Mouse (Mus musculus) embryonic fibroblast, embryonic 13.5 days (primary cell): ENCODE data around the gene Hmbs. TPM values are rescaled to one million over a fixed set of nuclear protein-coding genes. Genes with fewer than 3 reads are reported as not detected.
"Not testable (repeated sequence)": the region's sequence is repeated elsewhere in the genome, so short reads cannot be mapped to it uniquely, and the experiment has no call there.

Source experiments
- H3K27ac ChIP-seq: 2 replicates; pipeline ENCODE4 v1.5.1; 2012; ENCODE audit warnings: low read length, control low read depth, inconsistent platforms; ENCODE audit not compliant: insufficient read depth
- H3K4me1 ChIP-seq: 2 replicates; pipeline ENCODE4 v1.6.1; 2011; ENCODE audit warnings: low read length; ENCODE audit not compliant: control insufficient read depth, insufficient read depth
- H3K4me3 ChIP-seq: 2 replicates; pipeline ENCODE4 v1.5.1; 2011; ENCODE audit warnings: mild to moderate bottlenecking, control low read depth, low read length; ENCODE audit not compliant: insufficient read depth
- CTCF ChIP-seq: IDR thresholded peaks from 2 replicates; pipeline ENCODE4 v1.5.1; 2011; ENCODE audit warnings: mild to moderate bottlenecking, control low read depth, low read length, moderate library complexity, borderline replicate concordance; ENCODE audit not compliant: insufficient read depth
- POLR2A ChIP-seq: IDR thresholded peaks from 2 replicates; pipeline ENCODE4 v1.6.1; 2011; ENCODE audit warnings: low read depth, mild to moderate bottlenecking, control low read depth, low read length, moderate library complexity
- polyA plus RNA-seq: library from polyadenylated mRNA; stranded (reverse); fragments of >200 nt; gene quantifications from 2 replicates; pipeline ENCODE4 v1.2.4, GENCODE M21; 2011; ENCODE audit warnings: low read depth; ENCODE audit not compliant: missing spikeins, insufficient read length

Gene Hmbs
- polyA plus RNA-seq, 1 experiment: 51.9 TPM

GRCm38 (mm10) chr9:44325768-44326370 lies 18.2 kb downstream of the Hmbs start, which contains the start of gene Dpagt1:
Dpagt1 (plus strand) TSS chr9:44326019.
- Histone ChIP-seq H3K4me3 (peak within 1 kb of the TSS; percentile 80), H3K27ac (peak within 1 kb of the TSS; percentile 80), H3K4me1 (no peaks in the 10 kb centered on the region)
- no peak for TF ChIP-seq CTCF
- no peak for TF ChIP-seq POLR2A

- not testable (repeated sequence) for H3K4me1 ChIP-seq
- peak overlapping the region; percentile 80 for H3K27ac ChIP-seq
- H3K4me3 ChIP-seq: 0 out of 2 replicates have a peak overlapping the region, but pooled peaks have one; percentile 80
Measured at GRCm38 (mm10) chr9:44325032-44325767, 18.8 kb downstream of the Hmbs start.

- H3K27ac ChIP-seq: no peak overlapping the region
- no peaks in the 10 kb centered on the region for H3K4me1 ChIP-seq
- no peak overlapping the region for H3K4me3 ChIP-seq
- no peak for TF ChIP-seq POLR2A
- no peak for TF ChIP-seq CTCF
Measured at GRCm38 (mm10) chr9:44324147-44324546, 19.9 kb downstream of the Hmbs start.

GRCm38 (mm10) chr9:44323656-44324055 lies 20.4 kb downstream of the Hmbs start:
- not testable (repeated sequence) for H3K4me3 ChIP-seq, H3K27ac ChIP-seq, H3K4me1 ChIP-seq

- Histone ChIP-seq H3K4me1 (0 out of 2 replicates have a peak, but pooled peaks cover 7% of the 10 kb centered on the region), H3K27ac (no peak overlapping the region; the same call in 1 of the 2 replicates), H3K4me3 (peak overlapping the region; percentile 27)
- no peak for TF ChIP-seq CTCF
Measured at GRCm38 (mm10) chr9:44320799-44321133, 23.3 kb downstream of the Hmbs start.

- TF ChIP-seq CTCF (no peak), POLR2A (peak; percentile 78)
- Histone ChIP-seq H3K4me1 (0 out of 2 replicates have a peak, but pooled peaks cover 7% of the 10 kb centered on the region), H3K4me3 (peak within 1 kb of the TSS; percentile 75), H3K27ac (peak within 1 kb of the TSS; percentile 16)
Measured at GRCm38 (mm10) chr9:44319887-44320798, 23.9 kb downstream of the Hmbs start, which contains the start of gene C2cd2l. C2cd2l (minus strand) TSS chr9:44320285.

GRCm38 (mm10) chr9:44319105-44319886 lies 24.7 kb downstream of the Hmbs start:
- Histone ChIP-seq H3K4me1 (0 out of 2 replicates have a peak, but pooled peaks cover 7% of the 10 kb centered on the region), H3K4me3 (peak overlapping the region; percentile 75), H3K27ac (peak overlapping the region; percentile 16; the same call in 1 of the 2 replicates)
- TF ChIP-seq CTCF (no peak), POLR2A (no peak)

- Histone ChIP-seq H3K27ac (no peak overlapping the region), H3K4me3 (peak overlapping the region; percentile 75), H3K4me1 (0 out of 2 replicates have a peak, but pooled peaks cover 7% of the 10 kb centered on the region)
- TF ChIP-seq CTCF (no peak), POLR2A (no peak)
Measured at GRCm38 (mm10) chr9:44318826-44319095, 25.3 kb downstream of the Hmbs start.

GRCm38 (mm10) chr9:44318076-44318825 lies 25.8 kb downstream of the Hmbs start:
- peak overlapping the region; percentile 75 for H3K4me3 ChIP-seq
- H3K4me1 ChIP-seq: 0 out of 2 replicates have a peak, but pooled peaks cover 7% of the 10 kb centered on the region
- TF ChIP-seq CTCF (no peak), POLR2A (no peak)
- no peak overlapping the region for H3K27ac ChIP-seq
